Mouse (Mus musculus) heart, postnatal 14 days (tissue): Measurements from ENCODE around the gene Nrxn1. TPM values are rescaled to one million over a fixed set of nuclear protein-coding genes. Genes with fewer than 3 reads are reported as not detected.

ENCODE experiments used
- DNase-seq, 2 experiments: peaks; one replicate each; pipeline ENCODE4 v3.0.0; 2021 to 2022
- intact Hi-C: fragments of 180-260 bp; cut with DNase I; formaldehyde crosslinking; loops from one replicate; pipeline ENCODE4 v1.15.1; 2025
- microRNA-seq, 2 experiments: library from miRNA; unstranded; fragments of <30 nt; microRNA quantifications; one replicate each; pipeline ENCODE4 v1.2.0; 2021 to 2022
- total RNA-seq, 2 experiments: library from RNA; stranded (reverse); gene quantifications; 2 replicates each; pipeline ENCODE4 v1.2.3; 2021

Nrxn1 gene
- total RNA-seq, 2 experiments from 2014 or later: 1.3 to 1.7 TPM

GRCm38 (mm10) chr17:90007438-90008109 is 1085.3 kb downstream of the Nrxn1 start:
- intact Hi-C loops: no loop called here
- DNase-seq: peak; percentile 18 to 26

- intact Hi-C loops: no loop called here
These were observed 1102.2 kb downstream of the Nrxn1 start for GRCm38 (mm10) chr17:89990651-89991050.

More at GRCm38 (mm10) chr17:89990651-89991050, 1102.2 kb downstream of the Nrxn1 start:
- no peak for DNase-seq

Small RNA genes lying within 50 kb of the gene (microRNA-seq; reads per million reads assigned to microRNA genes)
- 0 reads per million in 2 experiments for gene Gm24510
- 0 reads per million in 2 experiments for gene Gm27475
- gene Gm47307: 0 to 0.12 reads per million in 2 experiments
